Mouse (Mus musculus): ENCODE data around the gene B4galnt1. TPM values are rescaled to one million over a fixed set of nuclear protein-coding genes. Genes with fewer than 3 reads are reported as not detected.
"Not testable (repeated sequence)": the region's sequence is repeated elsewhere in the genome, so short reads cannot be mapped to it uniquely, and the experiment has no call there.

The B4galnt1 gene
- polyA plus RNA-seq, 1 experiment: 196 TPM

- no peak within 1 kb of the TSS for H3K4me3 ChIP-seq (ENCODE audit: control insufficient read depth, insufficient read depth, low read length)
- peaks cover 20% of the 10 kb centered on the region for H3K27me3 ChIP-seq (ENCODE audit: control insufficient read depth, insufficient read depth, low read length)
- no peaks in the 10 kb centered on the region for H3K36me3 ChIP-seq (ENCODE audit: control insufficient read depth, insufficient read depth, low read length)
- no peak within 1 kb of the TSS for H3K27ac ChIP-seq (ENCODE audit: control insufficient read depth, insufficient read depth, low read length)
- H3K4me1 ChIP-seq (replicated peaks; ENCODE audit: control insufficient read depth, insufficient read depth, low read length): peaks cover 21% of the 10 kb centered on the region
- 18% methylated on average over 35 of the region's 35 CpGs for WGBS
- no peak for DNase-seq
- TF ChIP-seq CTCF (IDR thresholded peaks at IDR 0.05; ENCODE audit: borderline replicate concordance, control insufficient read depth, extremely low read depth, insufficient read depth, low read length, poor library complexity) (no peak), POLR2A (IDR thresholded peaks at IDR 0.05; ENCODE audit: control insufficient read depth, extremely low read depth, insufficient read depth, low read length, poor library complexity) (no peak)
Measured at GRCm38 (mm10) chr10:127189651-127190381, 24.8 kb downstream of the B4galnt1 start, which contains the start of gene Arhgef25. Arhgef25 (minus strand) TSS chr10:127190083.

GRCm38 (mm10) chr10:127190398-127191190, 25.6 kb downstream of the B4galnt1 start:
- WGBS: 91% methylated on average over 14 of the region's 14 CpGs
- peaks cover 20% of the 10 kb centered on the region for H3K27me3 ChIP-seq (ENCODE audit: control insufficient read depth, insufficient read depth, low read length)

GRCm38 (mm10) chr10:127191191-127192056, 26.4 kb downstream of the B4galnt1 start:
- 93% methylated on average over 19 of the region's 19 CpGs for WGBS
- H3K27ac ChIP-seq (ENCODE audit: control insufficient read depth, insufficient read depth, low read length): no peak overlapping the region
- no peak for TF ChIP-seq POLR2A (IDR thresholded peaks at IDR 0.05; ENCODE audit: control insufficient read depth, extremely low read depth, insufficient read depth, low read length, poor library complexity)
- no peak for TF ChIP-seq CTCF (IDR thresholded peaks at IDR 0.05; ENCODE audit: borderline replicate concordance, control insufficient read depth, extremely low read depth, insufficient read depth, low read length, poor library complexity)

More at GRCm38 (mm10) chr10:127190398-127191190, 25.6 kb downstream of the B4galnt1 start:
- Histone ChIP-seq H3K27ac (ENCODE audit: control insufficient read depth, insufficient read depth, low read length) (no peak overlapping the region), H3K36me3 (ENCODE audit: control insufficient read depth, insufficient read depth, low read length) (no peaks in the 10 kb centered on the region), H3K4me3 (ENCODE audit: control insufficient read depth, insufficient read depth, low read length) (no peak overlapping the region), H3K4me1 (replicated peaks; ENCODE audit: control insufficient read depth, insufficient read depth, low read length) (peaks cover 26% of the 10 kb centered on the region)
- TF ChIP-seq CTCF (IDR thresholded peaks at IDR 0.05; ENCODE audit: borderline replicate concordance, control insufficient read depth, extremely low read depth, insufficient read depth, low read length, poor library complexity): no peak
- DNase-seq: no peak

GRCm38 (mm10) chr10:127192057-127192328, 27.0 kb downstream of the B4galnt1 start:
- H3K36me3 ChIP-seq (ENCODE audit: control insufficient read depth, insufficient read depth, low read length); H3K27ac ChIP-seq (ENCODE audit: control insufficient read depth, insufficient read depth, low read length); DNase-seq; H3K4me3 ChIP-seq (ENCODE audit: control insufficient read depth, insufficient read depth, low read length): not testable (repeated sequence)
- peaks cover 17% of the 10 kb centered on the region for H3K27me3 ChIP-seq (ENCODE audit: control insufficient read depth, insufficient read depth, low read length)
- 89% methylated on average over 1 of the region's 1 CpGs for WGBS
- peaks cover 29% of the 10 kb centered on the region for H3K4me1 ChIP-seq (replicated peaks; ENCODE audit: control insufficient read depth, insufficient read depth, low read length)

More at GRCm38 (mm10) chr10:127191191-127192056, 26.4 kb downstream of the B4galnt1 start:
- no peak overlapping the region for H3K4me3 ChIP-seq (ENCODE audit: control insufficient read depth, insufficient read depth, low read length)
- H3K4me1 ChIP-seq (replicated peaks; ENCODE audit: control insufficient read depth, insufficient read depth, low read length): peaks cover 29% of the 10 kb centered on the region
- H3K36me3 ChIP-seq (ENCODE audit: control insufficient read depth, insufficient read depth, low read length): no peaks in the 10 kb centered on the region
- DNase-seq: no peak
- peaks cover 20% of the 10 kb centered on the region for H3K27me3 ChIP-seq (ENCODE audit: control insufficient read depth, insufficient read depth, low read length)

- TF ChIP-seq POLR2A (IDR thresholded peaks at IDR 0.05; ENCODE audit: control insufficient read depth, extremely low read depth, insufficient read depth, low read length, poor library complexity): no peak
- no peak for TF ChIP-seq CTCF (IDR thresholded peaks at IDR 0.05; ENCODE audit: borderline replicate concordance, control insufficient read depth, extremely low read depth, insufficient read depth, low read length, poor library complexity)
- peaks cover 29% of the 10 kb centered on the region for H3K4me1 ChIP-seq (replicated peaks; ENCODE audit: control insufficient read depth, insufficient read depth, low read length)
- no peaks in the 10 kb centered on the region for H3K36me3 ChIP-seq (ENCODE audit: control insufficient read depth, insufficient read depth, low read length)
- H3K4me3 ChIP-seq (ENCODE audit: control insufficient read depth, insufficient read depth, low read length): no peak overlapping the region
- peaks cover 13% of the 10 kb centered on the region for H3K27me3 ChIP-seq (ENCODE audit: control insufficient read depth, insufficient read depth, low read length)
- no peak for DNase-seq
- H3K27ac ChIP-seq (ENCODE audit: control insufficient read depth, insufficient read depth, low read length): no peak overlapping the region
- WGBS: 95% methylated on average over 9 of the region's 9 CpGs
Measured at GRCm38 (mm10) chr10:127193011-127193410, 28.0 kb downstream of the B4galnt1 start.

All from thymus, adult 2 months (tissue).